In genomic region chr14:61836231-61836630, GRCm38 (mm10) we compare ENCODE assay signal across 14 mouse cellular contexts.
DNase-seq lines count a peak whose midpoint lies in the region; ATAC-seq and TF ChIP-seq lines count a peak whose summit lies in the region.
"Had no signal": no experiment of that assay in that cellular context is flagged by ENCODE, and none has a peak within 500 bp of the region (broad histone marks: within the 10 kb centered on the region; RNA-seq: fewer than 3 reads in every experiment).

No protein-coding gene starts in this region.

- H3K4me2 ChIP-seq in hindbrain, embryonic 11.5 days (replicated peaks; ENCODE audit: low read depth, low read length): no peak overlapping the region
- no peak overlapping the region for H3K4me2 ChIP-seq in hindbrain, embryonic 12.5 days (replicated peaks)

- no peaks in the 10 kb centered on the region for H3K27me3 ChIP-seq in hindbrain, embryonic 11.5 days (ENCODE audit: control insufficient read depth, insufficient read depth, low read length)
- H3K27me3 ChIP-seq in hindbrain, embryonic 12.5 days: no peaks in the 10 kb centered on the region
- no peaks in the 10 kb centered on the region for H3K27me3 ChIP-seq in embryonic facial prominence, embryonic 10.5 days (replicated peaks; ENCODE audit: low read depth, poor library complexity, severe bottlenecking)

- 76% methylated on average over 6 of the region's 6 CpGs for WGBS in hindbrain, embryonic 11.5 days
- WGBS in hindbrain, embryonic 12.5 days: 79% methylated on average over 6 of the region's 6 CpGs
- 72% methylated on average over 6 of the region's 6 CpGs for WGBS in embryonic facial prominence, embryonic 10.5 days

- no peaks in the 10 kb centered on the region for H3K9me3 ChIP-seq in hindbrain, embryonic 11.5 days (ENCODE audit: control insufficient read depth, low read length)
- H3K9me3 ChIP-seq in hindbrain, embryonic 12.5 days (replicated peaks): no peaks in the 10 kb centered on the region
- no peaks in the 10 kb centered on the region for H3K9me3 ChIP-seq in embryonic facial prominence, embryonic 10.5 days

- intact Hi-C loops in left cerebral cortex, adult 2 months (cut with DNase I): no loop called here

- TF ChIP-seq CTCF in left cerebral cortex, adult 2 months (IDR thresholded peaks at IDR 0.05): no peak

- no peak overlapping the region for H3K4me3 ChIP-seq in hindbrain, embryonic 11.5 days (ENCODE audit: low read depth, low read length)
- H3K4me3 ChIP-seq in hindbrain, embryonic 12.5 days: no peak overlapping the region
- H3K4me3 ChIP-seq in embryonic facial prominence, embryonic 10.5 days: no peak overlapping the region
- H3K4me3 ChIP-seq in left cerebral cortex, adult 2 months: no peak overlapping the region

- H3K36me3 ChIP-seq in hindbrain, embryonic 11.5 days (ENCODE audit: control insufficient read depth, insufficient read depth, low read length): no peaks in the 10 kb centered on the region
- no peaks in the 10 kb centered on the region for H3K36me3 ChIP-seq in hindbrain, embryonic 12.5 days
- H3K36me3 ChIP-seq in embryonic facial prominence, embryonic 10.5 days (replicated peaks): no peaks in the 10 kb centered on the region

- H3K4me1 ChIP-seq in hindbrain, embryonic 11.5 days (replicated peaks; ENCODE audit: control insufficient read depth, insufficient read depth, low read length): no peaks in the 10 kb centered on the region
- no peaks in the 10 kb centered on the region for H3K4me1 ChIP-seq in hindbrain, embryonic 12.5 days
- H3K4me1 ChIP-seq in embryonic facial prominence, embryonic 10.5 days: peaks cover 22% of the 10 kb centered on the region

- ATAC-seq in hindbrain, embryonic 11.5 days (ENCODE audit: low FRiP score): no peak
- ATAC-seq in hindbrain, embryonic 12.5 days (ENCODE audit: low FRiP score): no peak
- ATAC-seq in megakaryocyte progenitor cell, adult 5-6 weeks (replicated peaks; ENCODE audit: poor library complexity): peak; percentile 78

- peak; percentile 9 for DNase-seq in hindbrain, embryonic 11.5 days (ENCODE audit: low spot score)
- DNase-seq in 416B (ENCODE audit: low read depth): peak; percentile 76
- DNase-seq in embryonic facial prominence, embryonic 10.5 days (ENCODE audit: low spot score): peak; percentile 40
- DNase-seq in layer of hippocampus, postnatal 25 days (ENCODE audit: extremely low spot score in 1 of 2, low spot score in 1 of 2): no peak
- DNase-seq in cerebellum, postnatal 14 days: no peak
- no peak for DNase-seq in left cerebral cortex, adult 2 months (ENCODE audit: extremely low spot score in 1 of 2, low spot score in 2 of 2)
- DNase-seq: adrenal gland, adult 8-10 months; cerebellum, adult 11-12 months; heart, postnatal 4 days; kidney, adult 8-10 months; lung, adult 2 months; retina, postnatal 1 day had no signal

- H3K9ac ChIP-seq in hindbrain, embryonic 11.5 days (ENCODE audit: low read depth, low read length): no peak overlapping the region
- no peak overlapping the region for H3K9ac ChIP-seq in hindbrain, embryonic 12.5 days

- H3K27ac ChIP-seq in hindbrain, embryonic 11.5 days (ENCODE audit: low read depth, low read length): no peak overlapping the region
- H3K27ac ChIP-seq in hindbrain, embryonic 12.5 days: no peak overlapping the region
- no peak overlapping the region for H3K27ac ChIP-seq in embryonic facial prominence, embryonic 10.5 days (replicated peaks)
- H3K27ac ChIP-seq in left cerebral cortex, adult 2 months: no peak overlapping the region

Comparison
In these comparisons a context has a peak if more than half of its experiments do, and no peak if none do; other contexts are left out.
1. DNase-seq: peak in hindbrain, embryonic 11.5 days (single experiment), 416B (single experiment) and embryonic facial prominence, embryonic 10.5 days (single experiment); none in layer of hippocampus, postnatal 25 days (0 of 2), cerebellum, postnatal 14 days (0 of 2) and left cerebral cortex, adult 2 months (0 of 2).